Mouse (Mus musculus): ENCODE results near the gene Cuedc1.

Cuedc1 gene

GRCm38 (mm10) chr11:88086737-88087627 lies 10.9 kb upstream of the Cuedc1 start:
- DNase-seq (ENCODE audit: low read depth, low spot score), result peak; percentile 90

- no peak for DNase-seq (ENCODE audit: low read depth, low spot score)
Observed at GRCm38 (mm10) chr11:88089150-88089549, 8.7 kb upstream of the Cuedc1 start.

- DNase-seq (ENCODE audit: low read depth, low spot score), result no peak
Observed at GRCm38 (mm10) chr11:88090293-88090692, 7.6 kb upstream of the Cuedc1 start.

- DNase-seq (ENCODE audit: low read depth, low spot score), result no peak
Observed at GRCm38 (mm10) chr11:88091949-88092348, 5.9 kb upstream of the Cuedc1 start.

- no peak for DNase-seq (ENCODE audit: low read depth, low spot score)
Observed at GRCm38 (mm10) chr11:88097173-88097572, 685 bp upstream of the Cuedc1 start.

GRCm38 (mm10) chr11:88098787-88099598 lies 1.1 kb downstream of the Cuedc1 start:
- peak; percentile 63 for DNase-seq (ENCODE audit: low read depth, low spot score)

GRCm38 (mm10) chr11:88099599-88100023 lies 1.8 kb downstream of the Cuedc1 start:
- peak; percentile 37 for DNase-seq (ENCODE audit: low read depth, low spot score)

- DNase-seq (ENCODE audit: low read depth, low spot score), result no peak
Observed at GRCm38 (mm10) chr11:88100170-88100569, 2.3 kb downstream of the Cuedc1 start.

- DNase-seq (ENCODE audit: low read depth, low spot score), result no peak
Observed at GRCm38 (mm10) chr11:88103214-88103941, 5.5 kb downstream of the Cuedc1 start.

- no peak for DNase-seq (ENCODE audit: low read depth, low spot score)
Observed at GRCm38 (mm10) chr11:88105494-88106291, 7.8 kb downstream of the Cuedc1 start.

GRCm38 (mm10) chr11:88106292-88106554 lies 8.4 kb downstream of the Cuedc1 start:
- no peak for DNase-seq (ENCODE audit: low read depth, low spot score)

GRCm38 (mm10) chr11:88107365-88107764 lies 9.5 kb downstream of the Cuedc1 start:
- no peak for DNase-seq (ENCODE audit: low read depth, low spot score)

- no peak for DNase-seq (ENCODE audit: low read depth, low spot score)
Observed at GRCm38 (mm10) chr11:88110031-88110594, 12.3 kb downstream of the Cuedc1 start.

- no peak for DNase-seq (ENCODE audit: low read depth, low spot score)
Observed at GRCm38 (mm10) chr11:88112078-88112477, 14.2 kb downstream of the Cuedc1 start.

GRCm38 (mm10) chr11:88112677-88113333 lies 14.9 kb downstream of the Cuedc1 start:
- DNase-seq (ENCODE audit: low read depth, low spot score), result no peak

- no peak for DNase-seq (ENCODE audit: low read depth, low spot score)
Observed at GRCm38 (mm10) chr11:88113543-88114271, 15.8 kb downstream of the Cuedc1 start.

- DNase-seq (ENCODE audit: low read depth, low spot score), result no peak
Observed at GRCm38 (mm10) chr11:88114871-88115301, 17.0 kb downstream of the Cuedc1 start.

- DNase-seq (ENCODE audit: low read depth, low spot score), result no peak
Observed at GRCm38 (mm10) chr11:88116568-88116967, 18.7 kb downstream of the Cuedc1 start.

GRCm38 (mm10) chr11:88117356-88118090 lies 19.7 kb downstream of the Cuedc1 start:
- no peak for DNase-seq (ENCODE audit: low read depth, low spot score)
